Mouse (Mus musculus) forebrain, embryonic 13.5 days (tissue): ENCODE results near the gene Spop. TPM values are rescaled to one million over a fixed set of nuclear protein-coding genes. Genes with fewer than 3 reads are reported as not detected.

Experiments
- ATAC-seq: fragments of 200-750 bp; cut with Nextera tagmentation; 2 replicates; pipeline ENCODE4 v1.8.0; 2017
- H3K27ac ChIP-seq: fragments of 300-500 bp; sonication (generic); 2 replicates; pipeline ENCODE4 v1.5.1; 2015; ENCODE audit warnings: inconsistent platforms, mild to moderate bottlenecking, moderate library complexity
- H3K27me3 ChIP-seq: fragments of 300-500 bp; sonication (generic); 2 replicates; pipeline ENCODE4 v1.6.1; 2015; ENCODE audit warnings: mild to moderate bottlenecking, inconsistent platforms
- H3K36me3 ChIP-seq: fragments of 300-500 bp; sonication (generic); 2 replicates; pipeline ENCODE4 v1.6.1; 2015; ENCODE audit warnings: mild to moderate bottlenecking, inconsistent platforms; ENCODE audit not compliant: poor library complexity, severe bottlenecking
- H3K4me1 ChIP-seq: fragments of 300-500 bp; sonication (generic); 2 replicates; pipeline ENCODE4 v1.6.1; 2015; ENCODE audit warnings: inconsistent platforms
- H3K4me2 ChIP-seq: fragments of 300-500 bp; sonication (generic); 2 replicates; pipeline ENCODE4 v1.6.1; 2015; ENCODE audit warnings: inconsistent platforms, mild to moderate bottlenecking, moderate library complexity
- H3K4me3 ChIP-seq: fragments of 300-500 bp; sonication (generic); 2 replicates; pipeline ENCODE4 v1.5.1; 2015; ENCODE audit warnings: mild to moderate bottlenecking, inconsistent platforms
- H3K9ac ChIP-seq: fragments of 300-500 bp; sonication (generic); 2 replicates; pipeline ENCODE4 v1.6.1; 2015; ENCODE audit warnings: mild to moderate bottlenecking, inconsistent platforms
- H3K9me3 ChIP-seq: fragments of 300-500 bp; sonication (generic); replicated peaks from 2 replicates; pipeline ENCODE4 v1.6.1; 2016; ENCODE audit warnings: inconsistent platforms
- WGBS: fragments of 180-500 bp; shearing (Covaris S2); methylation state at CpG from one replicate; pipeline ENCODE4 v1.1.7; 2015; 5-methylcytosine and 5-hydroxymethylcytosine counted together
- polyA plus RNA-seq: library from polyadenylated mRNA; unstranded; fragments of >200 nt; fragmentation: Nextera tagmentation; extraction: Ambion mirVana; gene quantifications from 2 replicates; pipeline ENCODE4 v1.2.1, GENCODE M21; 2015

The Spop gene
- 175 and 178 TPM in 2 replicates for polyA plus RNA-seq

GRCm38 (mm10) chr11:95413641-95414535, at the start of gene Spop:
Gene Spop, plus strand, starts transcription at chr11:95414080.
- WGBS, result 3% methylated on average over 37 of the region's 58 CpGs
- peak; percentile 84 for ATAC-seq

GRCm38 (mm10) chr11:95364388-95364787, 49.5 kb upstream of the Spop start:
- no peak overlapping the region for H3K4me2 ChIP-seq
- H3K9ac ChIP-seq, result no peak overlapping the region
- no peak for ATAC-seq
- no peaks in the 10 kb centered on the region for H3K27me3 ChIP-seq
- H3K27ac ChIP-seq, result no peak overlapping the region
- H3K4me3 ChIP-seq, result no peak overlapping the region
- H3K4me1 ChIP-seq, result no peaks in the 10 kb centered on the region
- no peaks in the 10 kb centered on the region for H3K9me3 ChIP-seq
- H3K36me3 ChIP-seq, result no peaks in the 10 kb centered on the region
- 88% methylated on average over 5 of the region's 5 CpGs for WGBS

More at GRCm38 (mm10) chr11:95413641-95414535, at the start of gene Spop:
- peak within 1 kb of the TSS; percentile 79 for H3K9ac ChIP-seq
- no peaks in the 10 kb centered on the region for H3K9me3 ChIP-seq
- H3K27ac ChIP-seq, result peak within 1 kb of the TSS; percentile 94
- peaks cover 5% of the 10 kb centered on the region; the same call in 1 of the 2 replicates for H3K36me3 ChIP-seq
- peaks cover 35% of the 10 kb centered on the region for H3K4me1 ChIP-seq
- H3K4me3 ChIP-seq, result peak within 1 kb of the TSS; percentile 60
- H3K27me3 ChIP-seq, result 0 out of 2 replicates have a peak, but pooled peaks cover 2% of the 10 kb centered on the region
- H3K4me2 ChIP-seq, result peak within 1 kb of the TSS; percentile 78

- Histone ChIP-seq H3K27ac (no peak overlapping the region), H3K27me3 (no peaks in the 10 kb centered on the region), H3K36me3 (no peaks in the 10 kb centered on the region), H3K4me3 (no peak overlapping the region), H3K4me1 (no peaks in the 10 kb centered on the region), H3K9ac (no peak overlapping the region), H3K4me2 (no peak overlapping the region), H3K9me3 (no peaks in the 10 kb centered on the region)
- no peak for ATAC-seq
- 89% methylated on average over 10 of the region's 10 CpGs for WGBS
Observed at GRCm38 (mm10) chr11:95365596-95365995, 48.3 kb upstream of the Spop start.

GRCm38 (mm10) chr11:95366280-95366897, 47.5 kb upstream of the Spop start:
- no peak for ATAC-seq
- H3K4me1 ChIP-seq, result no peaks in the 10 kb centered on the region
- H3K27ac ChIP-seq, result no peak overlapping the region
- no peak overlapping the region for H3K4me2 ChIP-seq
- no peak overlapping the region for H3K4me3 ChIP-seq
- WGBS, result 79% methylated on average over 6 of the region's 6 CpGs
- H3K36me3 ChIP-seq, result no peaks in the 10 kb centered on the region
- no peak overlapping the region for H3K9ac ChIP-seq
- no peaks in the 10 kb centered on the region for H3K27me3 ChIP-seq
- no peaks in the 10 kb centered on the region for H3K9me3 ChIP-seq

- H3K4me1 ChIP-seq, result no peaks in the 10 kb centered on the region
- no peak overlapping the region for H3K4me2 ChIP-seq
- H3K36me3 ChIP-seq, result no peaks in the 10 kb centered on the region
- H3K4me3 ChIP-seq, result no peak overlapping the region
- ATAC-seq, result no peak
- 89% methylated on average over 8 of the region's 8 CpGs for WGBS
- no peaks in the 10 kb centered on the region for H3K27me3 ChIP-seq
- H3K9ac ChIP-seq, result no peak overlapping the region
- H3K9me3 ChIP-seq, result no peaks in the 10 kb centered on the region
- no peak overlapping the region for H3K27ac ChIP-seq
Observed at GRCm38 (mm10) chr11:95367011-95367735, 46.7 kb upstream of the Spop start.

GRCm38 (mm10) chr11:95368231-95368823, 45.6 kb upstream of the Spop start:
- H3K4me2 ChIP-seq, result no peak overlapping the region
- H3K27ac ChIP-seq, result no peak overlapping the region
- no peak overlapping the region for H3K4me3 ChIP-seq
- 88% methylated on average over 8 of the region's 8 CpGs for WGBS
- H3K9ac ChIP-seq, result no peak overlapping the region
- no peak for ATAC-seq
- H3K9me3 ChIP-seq, result no peaks in the 10 kb centered on the region
- H3K36me3 ChIP-seq, result no peaks in the 10 kb centered on the region
- no peaks in the 10 kb centered on the region for H3K27me3 ChIP-seq
- H3K4me1 ChIP-seq, result no peaks in the 10 kb centered on the region

GRCm38 (mm10) chr11:95368871-95369270, 45.0 kb upstream of the Spop start:
- H3K9me3 ChIP-seq, result no peaks in the 10 kb centered on the region
- no peak overlapping the region for H3K4me2 ChIP-seq
- H3K36me3 ChIP-seq, result no peaks in the 10 kb centered on the region
- no peaks in the 10 kb centered on the region for H3K27me3 ChIP-seq
- H3K9ac ChIP-seq, result no peak overlapping the region
- 84% methylated on average over 4 of the region's 4 CpGs for WGBS
- ATAC-seq, result no peak
- H3K4me1 ChIP-seq, result no peaks in the 10 kb centered on the region
- no peak overlapping the region for H3K4me3 ChIP-seq
- H3K27ac ChIP-seq, result no peak overlapping the region

GRCm38 (mm10) chr11:95369964-95370890, 43.7 kb upstream of the Spop start:
- H3K9me3 ChIP-seq, result no peaks in the 10 kb centered on the region
- H3K27ac ChIP-seq, result no peak overlapping the region
- H3K4me3 ChIP-seq, result no peak overlapping the region
- H3K9ac ChIP-seq, result no peak overlapping the region
- WGBS, result 76% methylated on average over 15 of the region's 15 CpGs
- ATAC-seq, result no peak
- no peak overlapping the region for H3K4me2 ChIP-seq
- no peaks in the 10 kb centered on the region for H3K4me1 ChIP-seq
- H3K36me3 ChIP-seq, result no peaks in the 10 kb centered on the region
- no peaks in the 10 kb centered on the region for H3K27me3 ChIP-seq

- H3K4me2 ChIP-seq, result no peak overlapping the region
- no peaks in the 10 kb centered on the region for H3K27me3 ChIP-seq
- no peak overlapping the region for H3K9ac ChIP-seq
- H3K9me3 ChIP-seq, result no peaks in the 10 kb centered on the region
- H3K4me1 ChIP-seq, result no peaks in the 10 kb centered on the region
- ATAC-seq, result no peak
- no peak overlapping the region for H3K4me3 ChIP-seq
- no peak overlapping the region for H3K27ac ChIP-seq
- WGBS, result 92% methylated on average over 7 of the region's 7 CpGs
- peaks cover 4% of the 10 kb centered on the region; the same call in 1 of the 2 replicates for H3K36me3 ChIP-seq
Observed at GRCm38 (mm10) chr11:95371182-95371581, 42.7 kb upstream of the Spop start.

GRCm38 (mm10) chr11:95378926-95379325, 35.0 kb upstream of the Spop start:
- WGBS, result 89% methylated on average over 9 of the region's 9 CpGs
- no peak for ATAC-seq
- H3K27me3 ChIP-seq, result no peaks in the 10 kb centered on the region

GRCm38 (mm10) chr11:95379552-95379951, 34.3 kb upstream of the Spop start:
- Histone ChIP-seq H3K9ac (no peak overlapping the region), H3K4me3 (no peak overlapping the region), H3K36me3 (peaks cover 10% of the 10 kb centered on the region; the same call in 1 of the 2 replicates), H3K27me3 (no peaks in the 10 kb centered on the region), H3K4me1 (no peaks in the 10 kb centered on the region), H3K4me2 (no peak overlapping the region), H3K9me3 (no peaks in the 10 kb centered on the region), H3K27ac (no peak overlapping the region)
- 87% methylated on average over 5 of the region's 5 CpGs for WGBS
- no peak for ATAC-seq

More at GRCm38 (mm10) chr11:95378926-95379325, 35.0 kb upstream of the Spop start:
- no peak overlapping the region for H3K27ac ChIP-seq
- H3K9me3 ChIP-seq, result no peaks in the 10 kb centered on the region
- no peak overlapping the region for H3K4me2 ChIP-seq
- H3K36me3 ChIP-seq, result peaks cover 10% of the 10 kb centered on the region; the same call in 1 of the 2 replicates
- H3K4me3 ChIP-seq, result no peak overlapping the region
- H3K9ac ChIP-seq, result no peak overlapping the region
- H3K4me1 ChIP-seq, result no peaks in the 10 kb centered on the region
